Mouse (Mus musculus) frontal cortex, postnatal 14 days (tissue): ENCODE measurements at regions not wholly inside any gene's neighbourhood (a gene's known extent, or its start where the extent isn't known, plus 50 kb on each side); places are given as distances from the start of the nearest gene placed in this dataset.

Experiments
- DNase-seq, 2 experiments: peaks; one replicate each; pipeline ENCODE4 v3.0.0; 2022; ENCODE audit warnings: low spot score in 2 of 2

GRCm38 (mm10) chr6:28184781-28185180 lies 49.8 kb upstream of the Grm8 start:
- peak; percentile 8 to 12 for DNase-seq
